Mouse (Mus musculus) cerebral cortex, adult 2 months (tissue): ENCODE measurements around the gene Gfra4.

Experiments
- WGBS: fragments of 180-500 bp; shearing (Covaris S2); methylation state at CpG from one replicate; pipeline ENCODE4 v1.1.7; 2018; 5-methylcytosine and 5-hydroxymethylcytosine counted together

Gfra4 gene

DNA sequence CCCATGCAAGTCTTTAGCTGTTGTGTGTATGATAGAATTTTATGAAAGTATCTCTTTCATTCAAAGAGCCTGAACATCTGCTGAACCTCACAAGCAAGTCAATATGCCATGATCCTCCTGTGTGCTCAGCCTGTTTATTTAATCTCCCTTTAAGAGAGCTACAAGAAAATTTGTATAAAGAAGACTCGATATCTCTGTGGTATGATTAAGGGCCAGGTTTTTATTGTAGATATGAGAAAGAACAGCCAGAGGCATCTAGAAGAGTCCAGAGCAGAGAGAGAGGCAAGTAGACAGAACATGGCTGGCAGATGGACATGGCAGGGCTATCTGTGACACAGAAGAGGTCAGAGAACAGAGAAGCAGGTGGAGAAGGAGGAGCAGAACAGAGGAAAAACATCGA lies 3.1 kb upstream of the Gfra4 start:
- WGBS, result 80% methylated on average over 2 of the region's 2 CpGs

DNA sequence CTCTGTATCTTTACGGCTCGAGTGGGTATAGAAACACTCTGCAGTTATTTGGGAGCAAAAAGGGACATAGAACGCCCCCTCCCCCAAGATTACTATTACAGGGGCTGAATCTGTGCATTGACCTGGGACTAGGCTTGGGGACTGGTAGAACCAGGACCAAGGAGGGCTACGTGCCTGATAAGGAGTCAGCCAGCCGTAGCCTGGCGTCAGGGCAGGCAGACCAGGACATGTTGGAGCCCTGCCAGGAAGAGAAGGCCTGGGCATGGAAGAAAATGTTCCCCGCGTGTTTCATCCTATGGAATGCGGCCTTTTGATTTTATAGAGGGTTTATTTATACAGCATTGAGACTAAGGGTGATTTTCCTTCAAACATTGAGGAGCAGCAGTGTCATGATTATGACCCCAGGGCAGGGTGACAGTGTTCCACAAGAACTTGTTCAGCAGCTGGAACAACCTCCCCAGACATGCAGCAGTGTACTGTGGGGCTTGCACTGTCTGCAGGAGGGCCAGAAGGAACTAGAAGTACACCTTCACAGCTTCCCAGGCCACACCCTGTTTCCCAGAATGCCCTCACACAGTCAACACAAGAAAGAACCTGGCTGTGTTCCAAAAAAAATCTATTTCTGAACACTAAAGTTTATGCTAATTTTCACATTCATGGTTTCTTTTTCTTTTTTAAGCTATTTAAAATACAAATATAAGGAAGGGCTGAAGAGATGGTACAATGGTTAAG lies 2.3 kb upstream of the Gfra4 start:
- 77% methylated on average over 9 of the region's 9 CpGs for WGBS

- WGBS, result 21% methylated on average over 7 of the region's 7 CpGs
These were observed 1.5 kb upstream of the Gfra4 start for GRCm38 (mm10) chr2:131044354-131044852.

GRCm38 (mm10) chr2:131040854-131041825 lies 1.7 kb downstream of the Gfra4 start:
- 2% methylated on average over 106 of the region's 115 CpGs for WGBS

GRCm38 (mm10) chr2:131038675-131039074 lies 4.2 kb downstream of the Gfra4 start:
- WGBS, result 82% methylated on average over 5 of the region's 5 CpGs

- 91% methylated on average over 6 of the region's 6 CpGs for WGBS
These were observed 4.7 kb downstream of the Gfra4 start for GRCm38 (mm10) chr2:131038197-131038596.

- 22% methylated on average over 17 of the region's 17 CpGs for WGBS
These were observed 5.5 kb downstream of the Gfra4 start for GRCm38 (mm10) chr2:131037226-131037990.

DNA sequence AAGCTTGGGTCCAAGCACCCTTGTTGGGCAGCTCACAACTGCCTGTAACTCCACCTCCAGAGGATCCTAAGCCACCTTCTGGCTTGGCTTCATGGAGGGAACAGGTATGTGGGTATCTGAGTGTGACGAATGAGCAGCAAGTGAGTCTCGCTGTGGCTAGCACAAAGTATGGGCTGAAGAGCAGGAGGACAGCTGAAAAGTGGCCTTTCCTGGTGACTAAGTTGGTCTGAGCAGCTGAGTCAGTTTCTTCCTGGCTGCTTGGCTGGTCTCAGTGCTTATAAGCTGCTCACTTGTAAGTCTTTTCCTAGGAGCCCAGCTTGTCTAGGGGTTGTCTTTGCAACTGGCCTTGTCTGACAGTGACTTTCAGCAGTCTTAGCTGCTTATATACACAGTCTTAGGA lies 6.5 kb downstream of the Gfra4 start:
- WGBS, result 93% methylated on average over 2 of the region's 2 CpGs

- 66% methylated on average over 1 of the region's 1 CpGs for WGBS
These were observed 11.5 kb downstream of the Gfra4 start for GRCm38 (mm10) chr2:131031406-131031805.

DNA sequence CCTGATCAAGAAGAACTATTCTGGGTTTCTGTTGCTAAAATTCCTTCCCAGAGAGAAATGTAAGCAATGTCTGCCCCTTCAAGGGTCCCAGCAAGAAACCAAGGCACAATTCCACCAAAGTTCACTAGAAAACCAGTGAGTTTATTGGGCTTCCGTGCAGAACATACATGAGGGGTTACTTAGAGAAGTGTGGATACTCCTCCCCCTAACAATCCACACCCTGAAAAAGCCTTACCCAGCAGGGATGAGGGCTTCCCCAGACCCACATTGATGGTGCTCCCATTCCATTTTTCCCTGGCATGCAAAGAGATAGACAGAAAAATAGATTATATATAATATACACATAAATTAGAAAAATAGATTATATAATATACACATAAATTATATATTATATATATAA lies 11.9 kb downstream of the Gfra4 start:
- WGBS, result 88% methylated on average over 1 of the region's 1 CpGs

- 74% methylated on average over 2 of the region's 2 CpGs for WGBS
These were observed 12.3 kb downstream of the Gfra4 start for GRCm38 (mm10) chr2:131030561-131030960.

- 55% methylated on average over 9 of the region's 9 CpGs for WGBS
These were observed 13.6 kb downstream of the Gfra4 start for GRCm38 (mm10) chr2:131029065-131029935.

GRCm38 (mm10) chr2:131026941-131027340 lies 15.9 kb downstream of the Gfra4 start:
- WGBS, result 85% methylated on average over 3 of the region's 3 CpGs

DNA sequence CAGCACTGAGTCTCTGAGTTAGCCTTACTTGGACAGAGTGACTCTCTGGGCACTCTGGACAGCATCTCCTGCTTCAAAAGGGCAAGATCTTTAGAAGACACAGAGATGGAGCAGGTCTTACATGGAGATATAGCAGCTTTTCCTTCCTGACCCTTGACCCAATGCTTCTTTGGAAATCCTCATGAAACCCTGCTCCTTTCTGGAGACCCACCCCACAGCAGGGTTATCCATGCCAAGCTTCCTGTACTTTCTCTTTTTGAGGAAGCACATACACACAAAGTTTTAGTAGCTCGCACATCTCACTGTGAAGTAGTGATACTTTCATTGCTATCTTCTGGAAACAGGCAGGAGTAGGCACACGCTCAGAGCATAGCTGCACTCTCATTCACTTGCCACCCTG lies 17.7 kb downstream of the Gfra4 start:
- 85% methylated on average over 2 of the region's 2 CpGs for WGBS

GRCm38 (mm10) chr2:131010566-131010965 lies 32.3 kb downstream of the Gfra4 start:
- 90% methylated on average over 1 of the region's 1 CpGs for WGBS

DNA sequence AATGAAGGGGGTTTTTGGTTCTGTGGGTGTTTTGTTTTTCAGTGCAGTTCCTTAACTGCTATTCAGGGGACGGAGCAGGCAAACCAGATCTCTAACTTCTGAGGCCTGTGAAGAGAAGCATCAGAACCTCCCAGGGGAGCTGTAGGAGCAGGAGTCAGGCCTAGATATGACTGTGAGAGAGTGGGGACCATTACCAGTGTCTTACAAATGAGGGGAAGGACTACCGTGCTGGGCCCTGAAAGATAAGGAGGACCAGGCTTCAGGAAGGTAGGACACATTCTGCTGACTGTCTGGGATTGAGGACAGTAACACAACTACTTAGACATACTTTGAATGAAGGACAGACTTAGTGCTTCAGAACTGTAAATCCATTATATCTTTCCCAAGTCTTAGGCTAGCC lies 33.8 kb downstream of the Gfra4 start:
- 80% methylated on average over 2 of the region's 2 CpGs for WGBS

GRCm38 (mm10) chr2:130992818-130993217 lies 50.1 kb downstream of the Gfra4 start:
- 57% methylated on average over 2 of the region's 2 CpGs for WGBS
